Mouse (Mus musculus): ENCODE data around the gene Aaed1. TPM values are rescaled to one million over a fixed set of nuclear protein-coding genes. Genes with fewer than 3 reads are reported as not detected.
"Not testable (repeated sequence)": the region's sequence is repeated elsewhere in the genome, so short reads cannot be mapped to it uniquely, and the experiment has no call there.

Gene Aaed1
- total RNA-seq, 2 experiments from 2014 or later: 26.9 to 56.5 TPM

DNA sequence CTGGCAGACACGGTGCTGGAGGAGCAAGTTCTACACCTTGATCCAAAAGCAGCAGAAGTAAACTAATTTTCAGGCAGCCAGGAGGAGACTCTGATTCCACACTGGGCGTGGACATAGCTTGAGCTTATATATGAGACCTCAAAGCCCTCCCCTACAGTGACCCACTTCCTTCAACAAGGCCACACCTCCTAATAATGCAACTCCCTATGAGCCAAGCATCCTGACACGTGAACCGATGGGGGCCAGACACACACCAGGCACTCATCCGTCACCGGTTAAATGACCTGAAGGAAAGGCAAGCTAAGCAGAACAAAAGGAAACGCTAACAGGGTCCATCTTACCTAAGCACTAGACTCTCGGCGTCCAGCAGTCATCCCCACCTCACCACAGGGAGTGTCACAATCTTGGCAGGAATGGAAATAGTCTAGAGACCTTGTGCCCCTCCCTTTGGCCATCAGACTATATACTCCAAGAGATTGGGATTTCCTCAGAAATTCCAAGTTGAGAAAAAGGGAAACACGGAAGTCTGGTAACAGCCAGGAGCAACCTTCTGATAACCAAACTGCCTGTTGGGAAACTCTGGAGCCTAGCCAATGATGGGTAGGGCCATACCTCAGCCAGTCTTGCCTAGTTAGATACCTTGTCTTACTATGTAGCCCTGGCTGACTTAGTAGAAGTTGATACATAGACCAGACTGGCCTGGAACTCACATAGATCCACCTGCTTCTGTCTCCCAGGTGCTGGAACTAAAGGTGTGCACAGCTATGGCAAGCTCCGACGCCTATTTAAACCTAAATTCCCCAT is 55.3 kb downstream of the Aaed1 start:
- ATAC-seq (replicated peaks; ENCODE audit: low FRiP score, low TSS enrichment, poor library complexity, severe bottlenecking): no peak

DNA sequence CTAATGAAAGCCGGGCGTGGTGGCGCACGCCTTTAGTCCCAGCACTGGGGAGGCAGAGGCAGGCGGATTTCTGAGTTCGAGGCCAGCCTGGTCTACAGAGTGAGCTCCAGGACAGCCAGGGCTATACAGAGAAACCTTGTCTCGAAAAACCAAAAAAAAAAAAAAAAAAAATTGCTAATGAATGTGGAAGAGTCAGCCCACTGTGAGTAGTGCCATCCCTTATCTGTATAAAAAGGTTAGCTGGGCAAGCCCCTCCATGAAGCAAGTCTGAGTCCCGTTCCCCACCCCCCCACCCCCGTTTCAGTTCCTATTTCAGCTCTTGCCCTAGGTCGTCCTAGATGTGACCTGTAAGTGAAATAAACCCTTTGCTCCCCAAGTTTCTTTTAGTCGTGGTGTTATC is 58.3 kb downstream of the Aaed1 start:
- ATAC-seq (replicated peaks; ENCODE audit: low FRiP score, low TSS enrichment, poor library complexity, severe bottlenecking): not testable (repeated sequence)

GRCm38 (mm10) chr13:64253697-64254096 is 58.8 kb downstream of the Aaed1 start:
- ATAC-seq (replicated peaks; ENCODE audit: low FRiP score, low TSS enrichment, poor library complexity, severe bottlenecking): no peak

- no peak for ATAC-seq (replicated peaks; ENCODE audit: low FRiP score, low TSS enrichment, poor library complexity, severe bottlenecking)
Observed at GRCm38 (mm10) chr13:64252147-64252546, 60.4 kb downstream of the Aaed1 start.

DNA sequence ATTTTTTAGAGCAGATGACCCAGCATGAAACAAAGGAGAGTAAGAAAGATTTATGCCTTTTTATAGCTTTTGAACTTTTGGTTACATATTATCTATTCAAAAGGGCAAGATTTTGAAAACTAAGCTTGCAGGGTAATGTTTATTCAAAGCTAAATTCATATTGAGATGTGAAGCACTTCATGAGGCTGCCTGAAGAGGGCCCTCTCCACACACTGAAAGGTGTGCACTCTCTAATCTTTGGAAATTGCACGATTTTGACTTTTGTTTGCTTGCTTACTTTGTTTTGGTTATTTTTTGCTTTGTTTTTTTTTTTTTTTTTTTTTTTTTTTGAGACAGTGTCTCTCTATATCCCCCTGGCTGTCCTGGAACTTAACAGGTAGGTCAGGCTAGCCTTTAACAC is 62.1 kb downstream of the Aaed1 start:
- peak; percentile 47; the same call in 1 of the 2 replicates for ATAC-seq (replicated peaks; ENCODE audit: low FRiP score, low TSS enrichment, poor library complexity, severe bottlenecking)

- ATAC-seq (replicated peaks; ENCODE audit: low FRiP score, low TSS enrichment, poor library complexity, severe bottlenecking): peak; percentile 96
Observed at GRCm38 (mm10) chr13:64248775-64249524, 63.6 kb downstream of the Aaed1 start.

DNA sequence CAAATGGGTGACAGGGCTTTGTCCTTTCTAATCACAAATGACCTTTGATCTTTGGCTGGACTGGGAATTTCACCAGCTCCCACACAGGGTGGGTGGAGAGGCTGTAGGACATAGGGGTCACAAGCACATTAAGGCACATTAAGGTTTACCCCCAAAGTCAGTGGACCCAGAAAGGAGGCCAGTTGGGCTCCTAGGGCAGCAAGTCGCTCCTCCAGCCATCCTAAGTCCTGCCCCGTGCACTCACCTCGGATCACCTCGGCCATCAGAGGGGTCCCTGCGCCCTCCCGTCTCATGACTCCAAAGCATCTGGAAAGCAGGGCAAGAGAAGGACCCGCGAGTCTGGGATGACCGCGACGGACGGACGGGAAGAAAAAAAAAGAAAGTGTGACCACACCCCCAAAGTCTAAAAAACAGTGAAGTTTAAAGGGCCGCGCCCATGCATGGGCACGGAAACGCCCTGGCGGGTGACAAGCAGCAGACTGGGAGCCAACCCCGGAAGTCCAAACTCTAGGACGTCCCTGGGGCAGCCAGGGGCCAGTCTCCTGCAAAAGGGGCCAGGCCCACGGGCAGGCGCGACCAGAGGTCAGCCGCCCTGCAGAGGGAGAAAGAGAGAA is 64.2 kb downstream of the Aaed1 start:
- ATAC-seq (replicated peaks; ENCODE audit: low FRiP score, low TSS enrichment, poor library complexity, severe bottlenecking): peak; percentile 96

DNA sequence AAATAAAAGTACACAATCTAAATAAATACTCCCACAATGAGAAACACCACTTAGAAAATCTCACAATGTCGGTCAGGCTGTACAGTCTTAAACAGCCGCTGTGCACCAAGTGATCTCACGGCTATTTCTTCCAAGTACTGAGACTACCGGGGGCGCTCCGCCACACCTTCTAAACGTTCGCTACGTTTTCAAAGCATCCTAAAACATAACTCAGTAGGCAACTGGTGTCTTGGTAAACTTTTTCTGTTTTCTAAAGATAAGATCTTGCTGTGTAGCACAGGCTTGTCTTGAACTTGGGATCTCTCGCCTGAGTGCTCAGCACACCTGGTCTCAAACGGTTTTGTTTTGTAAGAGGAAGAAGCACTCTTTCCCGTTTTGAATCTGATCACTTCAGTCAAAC is 66.4 kb downstream of the Aaed1 start:
- no peak for ATAC-seq (replicated peaks; ENCODE audit: low FRiP score, low TSS enrichment, poor library complexity, severe bottlenecking)

- no peak for ATAC-seq (replicated peaks; ENCODE audit: low FRiP score, low TSS enrichment, poor library complexity, severe bottlenecking)
Observed at GRCm38 (mm10) chr13:64244685-64245261, 67.7 kb downstream of the Aaed1 start.

- ATAC-seq (replicated peaks; ENCODE audit: low FRiP score, low TSS enrichment, poor library complexity, severe bottlenecking): no peak
Observed at GRCm38 (mm10) chr13:64242721-64243120, 69.8 kb downstream of the Aaed1 start.

GRCm38 (mm10) chr13:64240626-64241025 is 71.9 kb downstream of the Aaed1 start:
- ATAC-seq (replicated peaks; ENCODE audit: low FRiP score, low TSS enrichment, poor library complexity, severe bottlenecking): no peak

DNA sequence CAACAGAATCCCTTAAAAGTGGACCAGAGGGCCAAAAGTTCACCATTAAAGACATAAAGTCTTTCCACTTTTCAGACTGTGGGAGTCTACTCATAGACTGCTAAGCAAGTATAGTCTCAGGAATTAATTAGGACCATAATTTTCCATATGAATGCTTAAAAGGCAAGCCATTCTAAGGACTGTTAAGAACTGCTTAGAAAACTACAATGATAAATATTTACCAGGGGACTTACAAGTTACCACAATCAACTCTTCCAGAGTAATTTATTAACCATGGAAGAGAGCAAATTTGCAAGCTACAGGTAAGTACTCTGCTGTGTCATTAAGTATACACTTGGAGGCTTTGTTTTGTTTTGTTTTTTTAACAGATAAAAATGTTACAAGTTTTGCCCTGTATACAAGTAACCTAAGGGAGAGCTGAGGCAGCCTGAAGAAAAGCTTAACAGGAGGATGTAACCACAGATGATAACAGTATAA is 74.8 kb downstream of the Aaed1 start:
- no peak for ATAC-seq (replicated peaks; ENCODE audit: low FRiP score, low TSS enrichment, poor library complexity, severe bottlenecking)

DNA sequence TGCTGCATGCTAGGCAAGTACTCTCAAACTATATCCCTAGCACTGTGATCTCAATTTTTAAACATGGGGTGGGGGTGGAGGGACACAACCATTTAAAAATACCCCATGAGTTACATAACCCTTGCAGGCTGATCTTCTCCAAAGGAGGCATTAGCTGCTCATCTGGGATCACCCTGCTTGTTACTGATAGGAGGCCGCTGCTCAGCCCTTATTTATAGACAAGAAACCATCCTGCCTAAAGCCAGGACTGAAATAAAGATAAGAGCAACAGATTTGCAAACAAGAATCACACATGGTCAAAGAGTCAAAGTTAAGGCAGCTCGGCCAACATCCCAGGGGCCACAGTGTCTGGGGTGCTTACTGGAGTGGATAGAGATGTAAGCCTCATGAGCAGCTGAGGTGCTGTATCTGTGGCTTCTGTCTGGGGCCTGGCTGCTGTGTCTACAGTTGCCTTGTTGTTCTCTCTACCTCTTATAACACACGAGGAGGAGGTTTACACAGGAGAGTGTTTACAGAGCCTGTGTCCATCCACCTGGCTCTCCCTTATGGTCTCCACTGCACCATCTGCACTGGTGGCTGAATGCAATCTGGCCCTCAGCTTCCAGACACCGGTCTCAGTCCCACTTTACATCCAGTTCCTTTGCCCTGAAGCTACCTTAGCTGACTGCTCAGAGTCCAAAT is 75.4 kb downstream of the Aaed1 start:
- ATAC-seq (replicated peaks; ENCODE audit: low FRiP score, low TSS enrichment, poor library complexity, severe bottlenecking): peak; percentile 87

GRCm38 (mm10) chr13:64235777-64236176 is 76.7 kb downstream of the Aaed1 start:
- ATAC-seq (replicated peaks; ENCODE audit: low FRiP score, low TSS enrichment, poor library complexity, severe bottlenecking): no peak

GRCm38 (mm10) chr13:64235062-64235715 is 77.3 kb downstream of the Aaed1 start:
- ATAC-seq (replicated peaks; ENCODE audit: low FRiP score, low TSS enrichment, poor library complexity, severe bottlenecking): no peak

DNA sequence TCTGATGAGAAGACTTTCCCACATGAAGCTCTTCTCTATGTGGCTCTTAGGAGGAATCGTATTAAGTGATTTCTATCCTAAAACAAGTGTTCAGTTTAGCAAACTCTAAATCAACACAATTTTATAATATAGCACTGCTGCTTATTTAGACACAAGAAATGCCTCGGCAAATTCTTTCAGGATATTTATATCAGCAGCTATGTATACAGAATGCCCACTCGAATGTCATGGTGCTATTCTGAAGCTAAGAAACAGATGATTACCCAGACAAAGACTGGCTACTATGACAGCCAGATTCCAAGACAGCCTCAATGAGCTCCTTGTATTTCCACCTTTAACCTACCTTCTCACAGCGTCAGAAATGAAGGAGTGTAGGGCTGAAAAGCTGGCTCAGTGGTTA is 79.4 kb downstream of the Aaed1 start:
- no peak for ATAC-seq (replicated peaks; ENCODE audit: low FRiP score, low TSS enrichment, poor library complexity, severe bottlenecking)

DNA sequence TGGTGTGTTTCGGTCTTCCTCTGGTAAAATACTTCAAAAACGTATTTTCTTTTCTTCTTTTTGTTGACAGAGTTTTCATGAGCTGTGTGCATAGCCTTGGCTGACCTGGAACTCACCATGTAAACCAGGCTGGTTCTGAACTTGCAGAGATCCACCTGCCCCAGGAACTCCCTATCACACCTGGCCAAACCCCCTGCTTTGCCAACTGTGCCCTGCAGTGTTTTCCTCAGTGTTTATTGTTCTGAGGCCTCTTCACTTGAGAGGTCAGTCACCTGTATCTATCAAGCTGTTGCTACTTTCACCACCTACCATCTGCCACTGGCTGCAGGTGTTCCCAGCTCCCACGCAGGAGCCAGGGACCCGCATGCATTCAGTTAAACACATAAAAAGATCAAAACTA is 85.8 kb downstream of the Aaed1 start:
- no peak for ATAC-seq (replicated peaks; ENCODE audit: low FRiP score, low TSS enrichment, poor library complexity, severe bottlenecking)

DNA sequence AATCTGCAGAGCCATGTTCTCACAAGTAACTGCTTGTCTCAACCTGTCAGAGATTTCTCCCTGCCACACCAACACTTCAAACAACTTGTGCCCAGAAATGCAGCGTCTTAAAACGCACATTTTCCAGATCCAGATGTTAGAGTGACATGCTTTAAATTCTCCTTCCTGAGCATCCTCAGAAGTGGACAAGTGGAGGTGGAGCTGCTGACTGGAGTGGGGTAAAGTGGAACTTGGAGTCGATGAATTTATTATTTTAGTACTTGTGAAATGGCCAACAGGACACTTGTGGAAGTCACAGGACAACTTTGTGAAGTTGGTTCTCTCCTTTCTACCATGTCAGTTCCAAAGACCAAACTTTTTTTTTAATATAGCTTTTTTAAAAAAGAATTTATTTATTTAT is 86.8 kb downstream of the Aaed1 start:
- ATAC-seq (replicated peaks; ENCODE audit: low FRiP score, low TSS enrichment, poor library complexity, severe bottlenecking): no peak

All from megakaryocyte-erythroid progenitor cell, adult 5-6 weeks (primary cell).